Mouse (Mus musculus) liver, embryonic 14.5 days (tissue): ENCODE data around the gene Fam227b.

Source experiments
- CTCF ChIP-seq: IDR thresholded peaks from 2 replicates; pipeline ENCODE4 v1.5.1; 2016; ENCODE audit warnings: antibody characterized with exemption, low read depth, control low read depth
- EP300 ChIP-seq: IDR thresholded peaks from 2 replicates; pipeline ENCODE4 v1.6.1; 2016; ENCODE audit warnings: antibody characterized with exemption, low read depth

- TF ChIP-seq EP300, result no peak
- no peak for TF ChIP-seq CTCF
These were observed 135.9 kb downstream of the Fam227b start for GRCm38 (mm10) chr2:126015763-126016473.
